Mouse (Mus musculus): ENCODE measurements around the gene Tnrc6b.

GRCm38 (mm10) chr15:80936686-80937085, 225.6 kb downstream of the Tnrc6b start:
- no peak for TF ChIP-seq CTCF (IDR thresholded peaks at IDR 0.05; ENCODE audit: low read depth, low read length)
- TF ChIP-seq EP300 (IDR thresholded peaks at IDR 0.05; ENCODE audit: insufficient read depth, low read depth, low read length) = no peak
- no peak for TF ChIP-seq POLR2A (IDR thresholded peaks at IDR 0.05; ENCODE audit: insufficient read depth, low read length)

Measured in ES-Bruce4 (cell line).